Mouse (Mus musculus) retina, postnatal 1 day (tissue): ENCODE measurements around the gene Cd93.

ENCODE experiments used
- DNase-seq: peaks from one replicate; pipeline ENCODE4 v3.0.0-alpha.2; 2012

Cd93 gene

DNA sequence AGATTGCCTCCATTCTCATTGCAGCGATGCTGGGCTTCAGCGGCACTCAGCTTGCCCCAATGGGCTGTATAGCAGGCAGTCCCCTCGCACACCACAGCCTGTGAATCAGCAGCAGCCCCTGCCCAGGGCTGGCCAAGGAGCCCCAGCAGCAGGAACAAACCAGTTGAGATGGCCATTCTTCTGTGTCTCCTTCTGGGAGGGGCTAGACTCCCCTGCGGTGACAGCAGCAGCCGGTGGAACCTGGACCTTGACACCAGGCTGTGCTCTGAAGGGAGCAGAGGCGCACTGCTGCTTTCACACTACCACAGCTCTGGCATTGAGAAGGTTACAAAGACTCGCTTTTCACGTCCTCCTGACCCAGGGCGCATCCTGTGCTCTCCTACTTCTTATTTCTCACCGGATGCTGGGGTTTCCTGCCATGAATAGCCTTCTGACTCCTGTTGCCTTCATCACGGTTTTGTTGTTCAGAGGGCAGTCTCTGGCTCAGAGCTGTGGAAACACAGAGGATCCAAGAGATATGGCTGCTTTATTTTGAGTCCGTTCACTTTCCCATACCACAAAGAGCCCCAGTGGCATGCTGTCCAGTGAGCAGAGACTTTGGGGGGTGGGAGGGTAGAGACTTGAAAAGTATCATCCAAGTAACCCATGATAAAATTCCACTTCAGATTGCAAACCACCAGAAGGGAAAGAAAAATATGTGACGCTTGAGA is at the start of gene Cd93:
TSS of gene Cd93 (minus strand) at position 315 of the 710 bp plus-strand sequence.
- no peak for DNase-seq

DNA sequence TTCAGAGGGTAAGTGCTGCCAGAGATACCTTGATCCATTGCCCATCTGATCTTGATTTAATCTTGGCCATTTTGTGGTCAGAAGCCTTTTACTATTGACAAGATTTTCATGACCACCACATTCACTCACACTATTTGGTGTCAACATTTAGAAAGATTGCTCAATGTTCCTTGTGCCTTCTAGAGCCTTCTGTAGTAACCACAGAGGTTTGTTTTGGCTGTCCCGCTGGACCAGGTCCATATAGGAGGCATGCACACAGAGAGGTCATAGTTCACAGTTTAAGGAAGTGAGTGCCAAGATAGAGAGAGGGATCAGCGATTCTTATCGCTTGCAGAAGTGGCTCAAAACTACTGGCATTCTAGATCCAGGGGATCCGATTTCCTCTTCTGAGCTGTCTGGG is 48.7 kb upstream of the Cd93 start:
- DNase-seq: no peak

DNA sequence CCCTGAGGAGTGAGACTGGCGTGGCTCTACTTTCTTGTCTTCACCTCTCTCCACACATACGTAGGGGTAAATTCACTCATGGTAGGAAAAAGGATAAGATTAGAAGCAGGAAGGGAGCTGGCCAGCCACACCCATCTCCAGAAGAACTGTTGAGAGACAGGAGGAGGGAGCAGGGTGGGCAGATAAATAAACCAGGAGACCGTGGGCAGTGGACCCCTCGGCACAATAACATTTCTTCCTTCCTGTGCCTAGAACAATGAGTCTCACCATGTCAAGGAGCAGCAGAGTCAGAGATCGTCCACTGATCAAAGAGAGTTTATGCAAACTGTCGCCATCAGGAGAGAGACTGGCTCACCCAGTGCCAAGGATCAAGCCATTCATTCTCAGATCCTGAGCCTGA is 46.8 kb upstream of the Cd93 start:
- no peak for DNase-seq

DNA sequence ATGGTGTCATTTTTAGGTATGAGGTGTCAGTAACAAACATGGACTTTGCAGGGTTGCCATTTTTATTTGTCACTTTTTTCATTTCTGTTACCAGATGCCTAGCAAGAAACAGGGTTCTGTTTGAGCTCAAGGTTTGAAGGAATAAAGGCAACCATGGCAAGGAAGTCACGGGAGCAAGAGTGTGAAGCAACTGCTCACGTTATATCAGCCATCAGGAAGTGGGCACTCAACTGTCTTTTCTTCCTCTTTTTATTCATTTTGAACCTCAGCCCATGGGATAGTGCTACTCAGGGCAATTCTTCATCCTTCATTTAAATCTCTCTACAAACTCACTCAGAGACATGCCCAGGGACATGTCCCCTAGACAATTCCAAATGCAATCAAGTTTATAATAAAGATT is 45.5 kb upstream of the Cd93 start:
- no peak for DNase-seq

DNA sequence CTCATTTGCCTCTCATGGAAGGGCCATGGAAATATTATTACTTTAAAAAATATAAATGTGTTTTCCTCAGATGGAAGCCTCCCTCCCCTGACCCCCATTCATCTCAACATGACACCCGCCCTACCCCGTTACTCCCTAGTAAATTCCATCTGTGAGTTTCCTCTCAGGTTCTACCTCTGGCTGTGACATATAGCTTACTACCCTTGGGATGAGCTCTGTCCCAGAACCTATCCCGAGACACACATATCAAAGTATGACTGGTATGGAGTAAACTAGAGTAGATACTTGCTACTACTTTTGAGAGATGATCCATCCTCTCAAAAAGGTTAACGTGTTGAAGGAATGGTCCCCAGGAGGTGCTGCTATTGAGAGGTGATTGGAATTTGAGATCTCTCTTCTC is 42.2 kb upstream of the Cd93 start:
- DNase-seq: no peak

DNA sequence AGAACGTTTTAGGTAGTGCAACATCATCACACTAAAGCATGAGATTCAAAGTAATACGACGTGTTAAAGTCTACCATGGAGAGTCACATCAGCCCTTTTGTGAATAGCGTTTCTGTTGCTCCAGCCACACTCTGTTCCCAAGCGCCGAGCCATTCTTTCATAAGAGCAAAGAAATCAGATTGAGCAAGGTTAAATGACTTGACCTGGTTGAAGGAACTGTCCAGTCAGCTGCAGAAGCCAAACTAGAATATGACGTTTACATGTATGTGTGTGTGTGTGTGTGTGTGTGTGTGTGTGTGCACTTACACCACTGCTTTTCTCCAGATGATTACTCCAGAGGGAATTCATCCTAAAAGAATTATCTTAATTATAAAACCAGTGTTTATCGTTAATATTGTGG is 37.0 kb upstream of the Cd93 start:
- no peak for DNase-seq

DNA sequence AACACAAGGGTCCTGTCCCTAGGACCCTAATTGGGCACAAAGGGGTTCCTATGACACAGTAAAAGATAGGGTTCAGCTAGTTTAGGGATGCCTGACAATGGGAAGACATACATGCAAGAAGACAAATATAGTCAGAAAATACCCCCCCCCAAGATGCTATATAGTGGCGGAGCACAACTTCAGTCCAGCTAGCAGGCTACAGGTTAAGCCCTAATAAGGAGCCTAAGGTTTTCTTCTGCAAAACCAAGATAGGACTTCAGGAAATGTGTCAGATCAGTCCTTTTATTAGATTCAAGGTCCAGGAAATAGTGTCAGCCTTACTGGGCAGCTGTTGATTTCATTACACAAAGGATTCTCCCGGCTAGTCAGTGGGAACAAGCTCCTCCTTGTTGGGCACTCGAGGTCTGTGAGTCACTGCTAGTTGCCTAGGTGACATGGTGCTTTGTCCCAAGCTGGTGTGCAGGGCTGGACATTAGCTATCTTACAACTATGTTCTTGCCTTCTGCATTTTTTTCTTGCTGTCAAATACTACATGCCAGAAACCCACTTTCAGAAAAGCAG is 34.9 kb upstream of the Cd93 start:
- peak; percentile 58 for DNase-seq

DNA sequence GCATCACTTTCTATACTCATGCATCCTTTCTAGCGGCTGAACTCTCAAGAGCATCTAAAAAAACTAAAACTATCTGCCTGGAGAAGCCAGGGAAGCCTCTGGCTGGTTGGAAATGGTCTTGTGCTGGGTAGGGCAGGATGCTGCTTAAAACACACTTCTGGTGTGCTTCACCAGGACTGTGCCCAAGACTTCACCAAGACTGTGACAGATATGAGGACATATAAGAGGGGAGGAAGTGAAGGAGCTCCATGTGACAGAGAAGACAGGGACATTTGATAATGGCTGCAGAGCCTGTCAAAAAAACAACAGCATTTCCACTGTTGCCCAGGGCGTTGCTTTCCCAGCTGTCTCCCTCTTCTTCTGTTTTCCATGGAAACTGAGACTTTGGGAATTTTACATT is 34.0 kb upstream of the Cd93 start:
- DNase-seq: no peak

DNA sequence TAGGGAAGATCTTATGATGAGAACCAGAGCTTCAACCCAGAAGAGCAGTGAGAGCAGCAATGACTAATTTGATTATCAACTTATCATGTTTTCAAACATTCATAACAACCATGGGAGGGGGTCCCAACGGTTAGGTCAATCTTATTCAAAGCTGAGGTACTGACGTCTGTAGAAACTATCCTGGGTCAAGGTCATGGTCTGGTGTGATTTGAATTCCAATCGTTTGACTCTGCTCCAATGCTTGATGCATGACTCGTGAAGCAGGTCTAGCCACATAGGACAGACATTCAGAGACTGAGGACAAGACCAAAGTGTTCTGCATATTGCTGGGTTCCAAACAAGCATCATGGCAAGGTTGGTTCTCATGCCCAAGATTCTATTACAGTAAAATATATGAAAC is 33.2 kb upstream of the Cd93 start:
- DNase-seq: no peak

DNA sequence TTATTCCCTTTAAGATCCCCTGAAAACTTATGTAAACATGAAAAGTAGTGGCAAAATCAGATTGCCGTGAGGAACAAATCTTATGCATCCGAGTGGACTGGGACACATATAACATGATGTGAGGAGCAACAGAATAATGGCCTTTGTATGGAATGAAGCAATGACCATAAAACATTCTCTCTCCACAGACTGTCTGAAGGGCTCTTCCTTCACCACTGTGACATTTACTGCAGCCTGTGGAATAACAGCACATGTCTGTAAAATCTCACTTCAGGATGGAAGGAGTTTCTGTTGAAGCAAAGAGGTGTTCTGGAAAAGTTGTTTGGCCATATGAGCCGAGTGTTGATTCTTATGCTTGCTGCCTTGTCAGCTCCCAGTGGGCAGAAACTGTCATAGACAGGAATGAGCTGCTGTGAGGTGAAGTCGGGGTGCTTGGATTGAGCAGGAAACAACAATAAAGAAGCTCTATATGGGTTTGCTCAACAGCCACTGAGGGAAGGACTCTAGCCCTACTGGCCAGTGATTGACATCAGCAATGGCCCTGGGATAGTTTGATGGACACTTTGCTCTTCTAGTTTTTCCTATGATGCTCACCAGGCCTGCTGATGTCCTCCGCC is 32.6 kb upstream of the Cd93 start:
- DNase-seq: no peak

DNA sequence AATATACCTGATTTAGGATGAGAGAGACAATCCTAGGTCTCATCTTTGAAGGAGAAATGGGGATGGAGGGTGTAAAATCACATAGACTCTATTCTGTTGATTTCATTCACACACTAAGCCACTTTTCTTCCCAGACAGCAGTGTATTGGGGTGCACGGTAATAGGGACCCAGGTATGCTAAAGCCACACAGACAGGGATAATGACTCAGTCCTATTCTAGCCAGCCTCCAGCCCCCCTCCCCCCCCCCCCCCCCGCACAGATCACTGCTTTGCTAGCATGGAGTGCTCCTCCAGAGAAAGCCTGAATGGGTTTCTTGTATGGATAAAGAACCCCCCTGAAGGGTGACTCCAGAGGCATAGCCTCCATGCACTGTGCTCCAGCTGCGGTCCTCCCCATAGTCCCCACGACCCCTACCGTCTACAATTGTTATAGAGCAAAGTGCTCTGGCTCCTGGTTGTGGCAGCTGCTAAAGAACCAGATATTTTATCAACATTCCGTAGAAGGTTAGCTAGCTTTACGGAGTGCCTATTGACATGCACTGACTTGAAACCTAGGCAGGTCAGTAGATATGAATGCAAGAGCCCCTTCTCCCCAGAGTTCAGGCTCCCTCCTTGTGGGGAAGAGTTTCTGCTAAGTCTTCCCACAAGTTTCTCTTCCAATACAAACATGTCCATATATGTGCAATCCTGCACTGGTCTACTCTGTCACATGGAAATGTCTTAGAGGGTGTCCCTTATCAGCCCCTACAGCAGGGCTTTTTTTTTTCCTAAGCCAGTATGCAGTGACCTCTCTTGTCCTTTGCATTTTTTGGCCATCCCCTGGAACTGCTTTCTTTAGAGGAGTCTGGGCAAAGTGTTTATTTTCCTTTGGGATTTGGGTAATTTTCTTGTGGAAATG is 26.2 kb upstream of the Cd93 start:
- DNase-seq: no peak

DNA sequence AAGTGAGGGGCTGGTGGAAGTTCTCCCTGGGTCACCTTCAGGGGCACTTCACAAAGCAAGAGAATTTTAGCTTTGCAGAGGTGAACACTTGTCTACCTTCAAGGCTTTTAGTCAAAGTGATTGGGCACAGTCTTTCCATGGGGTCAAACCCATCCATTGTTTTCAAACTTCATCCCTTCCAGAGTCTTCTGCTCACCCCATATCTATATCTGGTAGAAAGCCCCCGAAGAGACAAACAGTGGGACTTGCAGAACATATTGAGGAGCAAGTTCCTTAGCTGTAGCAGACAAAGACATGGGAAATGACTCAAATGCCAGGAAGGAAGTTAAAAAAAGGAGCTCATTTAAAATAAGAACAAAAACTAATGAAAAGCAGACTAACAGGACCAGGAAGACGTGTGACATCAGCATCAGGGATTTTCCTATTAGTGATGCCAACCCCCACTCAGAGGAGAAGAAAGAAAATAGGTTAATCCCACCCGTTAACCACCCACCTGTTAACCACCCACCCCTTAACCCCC is 24.6 kb upstream of the Cd93 start:
- no peak for DNase-seq

DNA sequence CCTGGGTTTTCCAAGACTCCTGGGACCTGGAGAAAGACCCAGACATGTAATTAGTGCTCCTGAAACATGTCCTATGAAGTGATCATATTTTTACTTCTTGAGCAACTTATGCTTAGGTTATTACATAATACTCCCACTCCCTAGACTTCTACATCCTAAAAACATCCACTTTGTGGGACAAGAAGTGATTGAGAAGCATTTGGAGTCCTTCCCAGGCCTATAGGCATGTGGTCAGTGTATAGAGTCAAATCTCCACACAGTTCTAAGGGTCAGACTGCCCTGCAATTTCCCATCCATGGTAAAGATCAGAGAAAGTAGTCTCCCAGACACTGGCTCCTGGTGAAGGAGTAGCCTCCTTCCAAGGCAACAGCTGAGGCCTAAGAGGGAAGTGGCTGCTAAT is 12.0 kb upstream of the Cd93 start:
- DNase-seq: no peak

DNA sequence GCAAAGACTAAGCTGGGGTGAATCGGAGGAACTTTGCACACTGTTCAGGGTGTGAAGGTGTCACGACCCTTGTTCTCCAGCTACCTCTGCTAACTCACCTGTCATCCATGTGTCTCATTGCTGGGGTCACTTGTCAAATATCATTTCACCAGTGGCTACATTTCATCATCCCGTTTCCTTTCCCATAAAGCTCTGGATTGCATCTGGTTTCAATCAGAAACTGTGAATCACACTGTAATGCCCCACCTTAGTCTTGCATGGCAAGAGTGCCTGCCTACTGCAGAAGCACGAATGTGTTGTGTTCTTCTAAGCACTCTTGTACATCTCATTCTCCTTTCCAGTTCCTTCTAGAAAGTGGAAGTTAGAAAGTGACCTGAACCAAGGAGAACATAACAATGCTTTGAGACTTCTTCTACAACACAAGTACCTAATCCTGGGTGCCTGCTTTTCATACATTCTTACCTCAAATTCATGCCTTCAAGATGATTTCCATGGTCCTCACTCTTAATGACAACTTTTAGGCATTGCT is 10.7 kb upstream of the Cd93 start:
- DNase-seq: no peak

DNA sequence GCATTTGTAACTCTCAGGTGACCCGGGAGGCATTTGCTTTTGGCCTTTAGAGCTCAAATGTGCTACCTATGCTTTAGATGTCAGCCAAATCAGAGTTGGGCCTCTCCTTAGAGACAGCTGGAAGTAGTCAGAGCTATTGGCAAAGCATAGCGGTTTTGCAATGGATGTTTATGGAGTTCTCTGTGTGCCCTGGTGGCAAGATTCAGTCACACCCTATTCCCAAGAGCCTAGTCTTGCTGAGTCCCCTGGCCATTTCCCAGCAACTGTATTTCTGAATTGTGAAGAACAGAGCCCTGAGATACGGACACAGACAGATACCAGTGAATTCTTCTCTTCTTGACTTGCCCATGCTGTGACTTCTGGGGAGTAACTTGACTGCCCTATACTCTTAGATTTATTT is 9.7 kb upstream of the Cd93 start:
- no peak for DNase-seq

DNA sequence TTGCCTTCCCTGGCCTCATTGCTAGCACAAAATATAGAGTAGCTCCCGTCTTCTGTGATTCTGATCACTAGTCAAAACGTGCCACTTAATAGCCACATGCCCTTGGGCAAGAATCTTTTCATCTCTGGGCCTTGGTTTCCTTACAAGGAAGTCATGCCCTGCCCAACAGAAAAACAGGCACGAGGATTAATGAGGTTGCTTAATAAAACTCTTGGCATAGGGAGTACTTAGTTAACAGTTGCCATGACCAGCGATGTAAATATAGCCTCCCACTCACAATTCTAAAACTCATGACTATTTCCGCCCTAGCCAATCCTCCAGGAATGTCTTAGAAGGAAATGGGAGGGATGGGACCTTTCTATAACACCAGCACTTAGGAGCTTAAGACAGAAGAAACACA is 8.1 kb upstream of the Cd93 start:
- no peak for DNase-seq

DNA sequence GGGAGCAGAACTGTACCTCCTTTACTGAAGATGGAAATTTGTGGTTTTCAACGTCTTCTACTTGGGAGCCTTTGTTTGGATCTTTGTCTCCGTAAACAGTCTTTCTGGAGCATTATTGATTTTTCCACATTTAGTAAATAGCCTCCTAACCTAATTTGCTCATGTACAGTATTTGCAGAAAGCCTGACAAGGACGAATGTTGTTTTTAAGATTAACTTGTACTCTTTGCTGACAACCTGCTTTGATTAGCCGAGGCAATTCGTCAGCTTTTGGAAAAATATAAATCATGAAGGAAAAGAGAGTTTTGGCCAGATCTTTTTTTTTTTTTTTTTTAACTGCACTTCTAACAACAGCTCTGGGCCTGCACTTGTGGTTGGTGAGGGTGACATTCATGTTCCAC is 7.3 kb upstream of the Cd93 start:
- no peak for DNase-seq

DNA sequence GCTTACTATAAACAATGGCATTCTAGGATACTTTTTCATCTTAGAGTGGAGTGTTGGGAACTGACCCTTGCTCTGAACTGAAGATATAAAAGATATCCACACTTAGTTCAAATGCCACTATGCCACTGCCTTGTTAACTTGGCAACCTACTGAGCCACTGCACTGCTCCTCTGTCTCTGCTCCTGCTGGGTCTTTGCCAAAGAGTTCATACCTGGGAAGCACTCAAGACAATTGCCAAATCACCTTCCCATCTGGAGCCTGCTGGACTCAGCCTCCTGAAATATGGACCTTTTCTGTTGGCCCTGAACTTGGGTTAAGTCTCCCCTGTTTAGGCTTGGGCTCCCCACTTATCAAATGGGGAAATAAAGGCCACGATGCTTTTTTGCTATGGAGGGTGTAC is 6.3 kb upstream of the Cd93 start:
- no peak for DNase-seq

DNA sequence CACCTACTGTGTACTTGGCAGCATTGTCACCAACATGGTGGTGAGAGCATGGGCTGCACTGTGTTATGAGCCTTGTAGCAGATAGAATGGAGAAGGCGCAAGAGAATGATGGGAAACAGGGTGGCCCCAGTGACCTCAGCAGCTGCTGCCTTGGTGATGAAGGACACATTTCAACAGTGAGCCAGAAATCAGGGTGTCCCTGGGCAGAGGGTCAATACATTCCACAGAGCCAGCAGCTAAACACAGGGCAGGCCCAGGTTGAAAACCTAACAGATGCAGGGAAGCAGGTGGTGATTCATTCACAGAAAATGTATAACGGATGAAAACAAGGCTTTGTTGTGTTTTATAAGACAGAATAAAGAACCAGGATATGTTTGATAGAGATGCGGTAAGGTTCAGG is 3.1 kb upstream of the Cd93 start:
- no peak for DNase-seq

DNA sequence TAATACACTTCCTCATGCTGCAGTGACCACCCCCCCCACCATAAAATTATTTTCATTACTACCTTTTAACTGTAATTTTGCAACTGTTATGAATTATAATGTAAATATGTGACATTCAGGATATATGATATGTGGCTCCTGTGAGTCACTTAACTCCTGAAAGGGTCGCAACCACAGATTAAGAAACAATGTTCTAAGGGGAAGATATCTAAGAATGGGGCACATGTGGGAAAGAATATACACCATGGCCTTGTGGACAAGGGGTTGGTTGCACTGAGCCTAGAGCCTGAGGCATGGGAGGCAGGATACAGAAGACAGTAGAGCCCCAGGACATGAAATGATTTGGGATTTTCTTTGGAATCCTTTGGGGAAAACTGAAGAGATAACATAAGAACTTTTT is 2.3 kb upstream of the Cd93 start:
- DNase-seq: no peak

DNA sequence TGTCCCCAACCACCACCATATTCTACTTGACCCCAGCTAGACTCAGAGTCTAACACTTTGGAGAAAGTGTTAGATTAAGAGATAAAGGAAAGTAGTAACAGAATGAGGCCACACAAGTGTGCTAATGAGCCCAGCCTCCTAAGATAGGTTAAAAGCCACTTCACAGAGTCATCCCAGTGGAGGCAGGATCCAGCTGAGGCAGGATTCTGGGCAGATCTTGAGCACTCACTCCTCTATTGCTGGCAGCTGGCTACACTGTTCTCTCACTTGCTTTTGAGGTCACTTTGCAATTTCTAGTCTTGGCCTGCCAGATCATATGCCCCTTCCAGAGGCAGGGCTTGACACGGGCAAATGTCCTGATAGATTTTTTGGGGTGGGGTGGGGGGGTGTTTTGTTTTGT is 1.1 kb upstream of the Cd93 start:
- no peak for DNase-seq

DNA sequence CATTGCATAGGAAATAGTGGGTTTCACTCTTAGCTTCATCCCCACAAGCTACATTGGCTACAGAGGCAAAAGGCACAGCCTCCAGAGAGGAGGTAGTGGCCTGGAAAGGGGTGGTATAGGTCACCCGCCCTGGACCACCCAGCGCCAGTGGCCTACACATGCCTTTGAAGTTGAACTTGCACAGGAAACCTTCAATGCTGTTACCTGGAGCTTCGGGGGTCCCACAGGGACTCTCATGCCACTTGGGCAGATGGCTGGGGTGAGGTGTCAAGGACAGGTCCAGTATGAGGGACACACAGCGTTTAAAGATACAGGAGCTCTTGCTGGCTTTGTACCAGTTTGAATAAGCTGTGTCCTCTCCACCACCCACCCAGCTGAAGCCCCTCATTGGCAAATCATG is 653 bp downstream of the Cd93 start:
- DNase-seq: no peak

DNA sequence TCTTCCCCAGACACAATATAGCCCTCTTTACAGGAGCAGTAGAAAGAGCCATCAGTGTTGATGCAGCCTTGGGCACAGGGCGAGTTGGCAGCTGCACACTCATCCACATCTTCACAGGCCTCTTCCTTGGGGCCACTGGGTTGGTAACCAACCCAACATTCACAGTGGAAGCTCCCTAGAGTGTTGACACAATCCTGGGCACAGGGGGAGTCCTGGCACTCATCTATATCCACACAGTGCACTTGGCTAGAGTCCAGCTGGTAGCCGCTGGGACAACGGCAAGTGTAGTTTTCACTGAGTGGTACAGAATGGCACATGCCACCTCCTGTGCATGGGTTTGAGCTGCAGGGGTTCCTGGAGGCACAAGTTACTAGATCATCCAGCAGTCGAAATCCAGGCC is 1.2 kb downstream of the Cd93 start:
- no peak for DNase-seq
